Mouse (Mus musculus) forebrain, embryonic 15.5 days (tissue): ENCODE results near the gene Setd1b. TPM values are rescaled to one million over a fixed set of nuclear protein-coding genes. Genes with fewer than 3 reads are reported as not detected.
A peak's percentile ranks its signal among the peaks of the same experiment; 100 is the strongest.

Experiments used
- ATAC-seq: fragments of 200-750 bp; cut with Nextera tagmentation; replicated peaks from 2 replicates; pipeline ENCODE4 v1.8.0; 2017; ENCODE audit warnings: mild to moderate bottlenecking, moderate TSS enrichment, moderate library complexity
- H3K27ac ChIP-seq: fragments of 300-500 bp; sonication (generic); replicated peaks from 2 replicates; pipeline ENCODE4 v1.5.1; 2015; ENCODE audit warnings: mild to moderate bottlenecking, inconsistent platforms
- H3K27me3 ChIP-seq: fragments of 300-500 bp; sonication (generic); 2 replicates; pipeline ENCODE4 v1.6.1; 2015; ENCODE audit warnings: inconsistent platforms
- H3K36me3 ChIP-seq: fragments of 300-500 bp; sonication (generic); 2 replicates; pipeline ENCODE4 v1.6.1; 2015; ENCODE audit warnings: mild to moderate bottlenecking, inconsistent platforms
- H3K4me1 ChIP-seq: fragments of 300-500 bp; sonication (generic); 2 replicates; pipeline ENCODE4 v1.6.1; 2015; ENCODE audit warnings: inconsistent platforms
- H3K4me2 ChIP-seq: fragments of 300-500 bp; sonication (generic); replicated peaks from 2 replicates; pipeline ENCODE4 v1.6.1; 2015; ENCODE audit warnings: mild to moderate bottlenecking, inconsistent platforms
- H3K4me3 ChIP-seq: fragments of 300-500 bp; sonication (generic); 2 replicates; pipeline ENCODE4 v1.5.1; 2015; ENCODE audit warnings: mild to moderate bottlenecking, inconsistent platforms
- H3K9ac ChIP-seq: fragments of 300-500 bp; sonication (generic); replicated peaks from 2 replicates; pipeline ENCODE4 v1.6.1; 2015; ENCODE audit warnings: mild to moderate bottlenecking, inconsistent platforms
- H3K9me3 ChIP-seq: fragments of 300-500 bp; sonication (generic); 2 replicates; pipeline ENCODE4 v1.6.1; 2016; ENCODE audit warnings: inconsistent platforms
- WGBS: fragments of 180-500 bp; shearing (Covaris S2); methylation state at CpG from one replicate; pipeline ENCODE4 v1.1.7; 2015; ENCODE audit warnings: mixed read lengths; 5-methylcytosine and 5-hydroxymethylcytosine counted together
- polyA plus RNA-seq: library from polyadenylated mRNA; unstranded; fragments of >200 nt; fragmentation: Nextera tagmentation; extraction: Ambion mirVana; gene quantifications from 2 replicates; pipeline ENCODE4 v1.2.1, GENCODE M21; 2015

The Setd1b gene
- polyA plus RNA-seq, 1 experiment from 2014 or later = 13.7 TPM

GRCm38 (mm10) chr5:123157972-123158371 lies 16.0 kb downstream of the Setd1b start:
- no peak overlapping the region for H3K27ac ChIP-seq
- peaks cover 84% of the 10 kb centered on the region for H3K36me3 ChIP-seq
- H3K9ac ChIP-seq = no peak overlapping the region
- no peak for ATAC-seq
- H3K4me3 ChIP-seq = no peak overlapping the region
- H3K9me3 ChIP-seq = no peaks in the 10 kb centered on the region
- no peak overlapping the region for H3K4me2 ChIP-seq
- H3K27me3 ChIP-seq = no peaks in the 10 kb centered on the region
- no peaks in the 10 kb centered on the region for H3K4me1 ChIP-seq
- WGBS = 91% methylated on average over 4 of the region's 4 CpGs

- H3K9me3 ChIP-seq = no peaks in the 10 kb centered on the region
- H3K9ac ChIP-seq = no peak overlapping the region
- H3K4me3 ChIP-seq = no peak overlapping the region
- WGBS = 90% methylated on average over 4 of the region's 4 CpGs
- H3K27me3 ChIP-seq = no peaks in the 10 kb centered on the region
- H3K4me2 ChIP-seq = no peak overlapping the region
- H3K36me3 ChIP-seq = peaks cover 85% of the 10 kb centered on the region
- H3K4me1 ChIP-seq = no peaks in the 10 kb centered on the region
- H3K27ac ChIP-seq = no peak overlapping the region
- ATAC-seq = no peak
Observed at GRCm38 (mm10) chr5:123159446-123159845, 17.5 kb downstream of the Setd1b start.

GRCm38 (mm10) chr5:123159866-123160265 lies 17.9 kb downstream of the Setd1b start:
- 87% methylated on average over 15 of the region's 15 CpGs for WGBS
- H3K27me3 ChIP-seq = no peaks in the 10 kb centered on the region
- H3K27ac ChIP-seq = no peak overlapping the region
- peaks cover 85% of the 10 kb centered on the region for H3K36me3 ChIP-seq
- H3K9ac ChIP-seq = no peak overlapping the region
- no peaks in the 10 kb centered on the region for H3K9me3 ChIP-seq
- no peaks in the 10 kb centered on the region for H3K4me1 ChIP-seq
- ATAC-seq = no peak
- no peak overlapping the region for H3K4me2 ChIP-seq
- no peak overlapping the region for H3K4me3 ChIP-seq

GRCm38 (mm10) chr5:123160341-123160740 lies 18.3 kb downstream of the Setd1b start:
- H3K36me3 ChIP-seq = peaks cover 83% of the 10 kb centered on the region
- no peaks in the 10 kb centered on the region for H3K9me3 ChIP-seq
- no peak overlapping the region for H3K27ac ChIP-seq
- no peaks in the 10 kb centered on the region for H3K4me1 ChIP-seq
- H3K9ac ChIP-seq = no peak overlapping the region
- H3K4me2 ChIP-seq = no peak overlapping the region
- 90% methylated on average over 15 of the region's 15 CpGs for WGBS
- ATAC-seq = no peak
- H3K27me3 ChIP-seq = no peaks in the 10 kb centered on the region
- no peak overlapping the region for H3K4me3 ChIP-seq

- H3K9me3 ChIP-seq = no peaks in the 10 kb centered on the region
- WGBS = 86% methylated on average over 9 of the region's 9 CpGs
Observed at GRCm38 (mm10) chr5:123162942-123163341, 20.9 kb downstream of the Setd1b start.

GRCm38 (mm10) chr5:123166437-123166836 lies 24.4 kb downstream of the Setd1b start:
- Histone ChIP-seq H3K27ac (no peak overlapping the region), H3K9ac (no peak overlapping the region), H3K4me2 (no peak overlapping the region), H3K4me3 (no peak overlapping the region), H3K27me3 (no peaks in the 10 kb centered on the region), H3K4me1 (no peaks in the 10 kb centered on the region; the same call in 1 of the 2 replicates), H3K9me3 (no peaks in the 10 kb centered on the region), H3K36me3 (peaks cover 47% of the 10 kb centered on the region)
- ATAC-seq = no peak
- 91% methylated on average over 10 of the region's 10 CpGs for WGBS

More at GRCm38 (mm10) chr5:123162942-123163341, 20.9 kb downstream of the Setd1b start:
- Histone ChIP-seq H3K36me3 (peaks cover 82% of the 10 kb centered on the region), H3K4me1 (no peaks in the 10 kb centered on the region), H3K4me3 (no peak overlapping the region), H3K27me3 (no peaks in the 10 kb centered on the region), H3K27ac (no peak overlapping the region), H3K4me2 (no peak overlapping the region), H3K9ac (no peak overlapping the region)
- no peak for ATAC-seq

- no peak overlapping the region for H3K27ac ChIP-seq
- H3K36me3 ChIP-seq = peaks cover 38% of the 10 kb centered on the region
- WGBS = 52% methylated on average over 5 of the region's 5 CpGs
Observed at GRCm38 (mm10) chr5:123167591-123167990, 25.6 kb downstream of the Setd1b start.

GRCm38 (mm10) chr5:123169284-123169683 lies 27.3 kb downstream of the Setd1b start, which contains the start of gene Psmd9:
Gene Psmd9, plus strand, starts transcription at chr5:123169413.
- WGBS = 83% methylated on average over 5 of the region's 5 CpGs
- ATAC-seq = no peak
- H3K36me3 ChIP-seq = peaks cover 21% of the 10 kb centered on the region
- H3K27ac ChIP-seq = no peak within 1 kb of the TSS
- H3K9ac ChIP-seq = no peak within 1 kb of the TSS
- H3K27me3 ChIP-seq = no peaks in the 10 kb centered on the region
- H3K4me2 ChIP-seq = no peak within 1 kb of the TSS
- peaks cover 5% of the 10 kb centered on the region; the same call in 1 of the 2 replicates for H3K4me1 ChIP-seq
- no peaks in the 10 kb centered on the region for H3K9me3 ChIP-seq
- H3K4me3 ChIP-seq = no peak within 1 kb of the TSS

More at GRCm38 (mm10) chr5:123167591-123167990, 25.6 kb downstream of the Setd1b start:
- H3K9ac ChIP-seq = no peak overlapping the region
- H3K9me3 ChIP-seq = no peaks in the 10 kb centered on the region
- H3K4me2 ChIP-seq = no peak overlapping the region
- H3K4me3 ChIP-seq = no peak overlapping the region
- H3K27me3 ChIP-seq = no peaks in the 10 kb centered on the region
- ATAC-seq = no peak
- peaks cover 5% of the 10 kb centered on the region; the same call in 1 of the 2 replicates for H3K4me1 ChIP-seq

- Histone ChIP-seq H3K27ac (no peak overlapping the region), H3K4me1 (peaks cover 5% of the 10 kb centered on the region; the same call in 1 of the 2 replicates), H3K9me3 (no peaks in the 10 kb centered on the region), H3K27me3 (no peaks in the 10 kb centered on the region), H3K9ac (no peak overlapping the region), H3K4me3 (no peak overlapping the region), H3K4me2 (no peak overlapping the region), H3K36me3 (peaks cover 16% of the 10 kb centered on the region)
- no peak for ATAC-seq
- WGBS = 79% methylated on average over 9 of the region's 9 CpGs
Observed at GRCm38 (mm10) chr5:123170365-123170764, 28.4 kb downstream of the Setd1b start.

- 14% methylated on average over 22 of the region's 22 CpGs for WGBS
- ATAC-seq = peak; percentile 70
Observed at GRCm38 (mm10) chr5:123171646-123172350, 29.8 kb downstream of the Setd1b start.

GRCm38 (mm10) chr5:123178792-123179191 lies 36.8 kb downstream of the Setd1b start:
- H3K9ac ChIP-seq = no peak overlapping the region
- no peak overlapping the region for H3K4me3 ChIP-seq
- no peaks in the 10 kb centered on the region for H3K9me3 ChIP-seq
- no peaks in the 10 kb centered on the region for H3K27me3 ChIP-seq
- ATAC-seq = no peak
- WGBS = 92% methylated on average over 5 of the region's 5 CpGs
- H3K27ac ChIP-seq = no peak overlapping the region
- no peaks in the 10 kb centered on the region for H3K36me3 ChIP-seq
- H3K4me2 ChIP-seq = no peak overlapping the region
- H3K4me1 ChIP-seq = no peaks in the 10 kb centered on the region

More at GRCm38 (mm10) chr5:123171646-123172350, 29.8 kb downstream of the Setd1b start:
- Histone ChIP-seq H3K9me3 (no peaks in the 10 kb centered on the region), H3K27ac (no peak overlapping the region), H3K4me1 (peaks cover 5% of the 10 kb centered on the region; the same call in 1 of the 2 replicates), H3K9ac (no peak overlapping the region; the same call in 1 of the 2 replicates), H3K4me3 (no peak overlapping the region; the same call in 1 of the 2 replicates), H3K27me3 (no peaks in the 10 kb centered on the region), H3K4me2 (peak overlapping the region; percentile 27), H3K36me3 (peaks cover 3% of the 10 kb centered on the region)

GRCm38 (mm10) chr5:123180390-123180789 lies 38.4 kb downstream of the Setd1b start:
- H3K4me2 ChIP-seq = no peak overlapping the region
- H3K4me1 ChIP-seq = no peaks in the 10 kb centered on the region
- ATAC-seq = no peak
- no peaks in the 10 kb centered on the region for H3K27me3 ChIP-seq
- H3K9me3 ChIP-seq = no peaks in the 10 kb centered on the region
- no peaks in the 10 kb centered on the region for H3K36me3 ChIP-seq
- WGBS = 92% methylated on average over 15 of the region's 15 CpGs
- no peak overlapping the region for H3K4me3 ChIP-seq
- H3K9ac ChIP-seq = no peak overlapping the region
- no peak overlapping the region for H3K27ac ChIP-seq
